Mouse (Mus musculus) stomach, embryonic 16.5 days (tissue): ENCODE measurements around the gene Mfap4. TPM values are rescaled to one million over a fixed set of nuclear protein-coding genes. Genes with fewer than 3 reads are reported as not detected.

Experiments used
- ATAC-seq: fragments of 200-750 bp; cut with Nextera tagmentation; 2 replicates; pipeline ENCODE4 v1.8.0; 2017; ENCODE audit warnings: moderate number of reproducible peaks, moderate TSS enrichment; ENCODE audit not compliant: insufficient read depth, low FRiP score
- H3K27ac ChIP-seq: fragments of 300-500 bp; sonication (generic); 2 replicates; pipeline ENCODE4 v1.5.1; 2014; ENCODE audit warnings: low read length
- H3K27me3 ChIP-seq: fragments of 300-500 bp; sonication (generic); 2 replicates; pipeline ENCODE4 v1.6.1; 2014; ENCODE audit warnings: low read length, control low read depth, mixed read lengths; ENCODE audit not compliant: control insufficient read depth, insufficient read depth
- H3K36me3 ChIP-seq: fragments of 300-500 bp; sonication (generic); 2 replicates; pipeline ENCODE4 v1.6.1; 2014; ENCODE audit warnings: low read length; ENCODE audit not compliant: control insufficient read depth, insufficient read depth
- H3K4me1 ChIP-seq: fragments of 300-500 bp; sonication (generic); 2 replicates; pipeline ENCODE4 v1.6.1; 2014; ENCODE audit warnings: low read length, control low read depth, mixed read lengths; ENCODE audit not compliant: control insufficient read depth, insufficient read depth
- H3K4me2 ChIP-seq: fragments of 300-500 bp; sonication (generic); 2 replicates; pipeline ENCODE4 v1.6.1; 2014; ENCODE audit warnings: low read depth, low read length, mixed read lengths
- H3K4me3 ChIP-seq: fragments of 300-500 bp; sonication (generic); replicated peaks from 2 replicates; pipeline ENCODE4 v1.5.1; 2014; ENCODE audit warnings: mild to moderate bottlenecking, low read length
- H3K9ac ChIP-seq: fragments of 300-500 bp; sonication (generic); 2 replicates; pipeline ENCODE4 v1.6.1; 2014; ENCODE audit warnings: low read length
- H3K9me3 ChIP-seq: fragments of 300-500 bp; sonication (generic); replicated peaks from 2 replicates; pipeline ENCODE4 v1.6.1; 2016; ENCODE audit warnings: low read length, control low read depth; ENCODE audit not compliant: control insufficient read depth
- WGBS: fragments of 180-500 bp; shearing (Covaris S2); extraction: QIAGEN DNeasy Blood & Tissue Kit; methylation state at CpG from one replicate; pipeline ENCODE4 v1.1.7; 2014; 5-methylcytosine and 5-hydroxymethylcytosine counted together
- polyA plus RNA-seq: library from polyadenylated mRNA; unstranded; fragments of >200 nt; fragmentation: Nextera tagmentation; extraction: Ambion mirVana; gene quantifications from 2 replicates; pipeline ENCODE4 v1.2.1, GENCODE M21; 2015

Gene Mfap4
- polyA plus RNA-seq: 402 and 454 TPM in 2 replicates

- peak within 1 kb of the TSS; percentile 60 for H3K4me2 ChIP-seq
- H3K36me3 ChIP-seq: peaks cover 10% of the 10 kb centered on the region
- no peaks in the 10 kb centered on the region for H3K27me3 ChIP-seq
- H3K9ac ChIP-seq: peak within 1 kb of the TSS; percentile 79
- 20% methylated on average over 20 of the region's 20 CpGs for WGBS
- peaks cover 28% of the 10 kb centered on the region for H3K4me1 ChIP-seq
- no peaks in the 10 kb centered on the region for H3K9me3 ChIP-seq
- peak within 1 kb of the TSS; percentile 99 for H3K27ac ChIP-seq
- peak within 1 kb of the TSS; percentile 55 for H3K4me3 ChIP-seq
- peak; percentile 85 for ATAC-seq
These were observed at the start of gene Mfap4 for GRCm38 (mm10) chr11:61484613-61485540. TSS of gene Mfap4 (plus strand) at chr11:61485431.

GRCm38 (mm10) chr11:61436298-61436697 lies 48.9 kb upstream of the Mfap4 start:
- Histone ChIP-seq H3K36me3 (no peaks in the 10 kb centered on the region), H3K4me1 (no peaks in the 10 kb centered on the region), H3K4me2 (no peak overlapping the region), H3K9ac (no peak overlapping the region), H3K4me3 (no peak overlapping the region), H3K27me3 (no peaks in the 10 kb centered on the region), H3K27ac (no peak overlapping the region), H3K9me3 (no peaks in the 10 kb centered on the region)
- 79% methylated on average over 2 of the region's 2 CpGs for WGBS
- ATAC-seq: no peak

GRCm38 (mm10) chr11:61439170-61439569 lies 46.1 kb upstream of the Mfap4 start:
- Histone ChIP-seq H3K4me3 (no peak overlapping the region), H3K9me3 (no peaks in the 10 kb centered on the region), H3K4me1 (no peaks in the 10 kb centered on the region), H3K36me3 (no peaks in the 10 kb centered on the region), H3K27ac (no peak overlapping the region), H3K9ac (no peak overlapping the region), H3K27me3 (no peaks in the 10 kb centered on the region), H3K4me2 (no peak overlapping the region)
- WGBS: 58% methylated on average over 3 of the region's 3 CpGs
- ATAC-seq: no peak

DNA sequence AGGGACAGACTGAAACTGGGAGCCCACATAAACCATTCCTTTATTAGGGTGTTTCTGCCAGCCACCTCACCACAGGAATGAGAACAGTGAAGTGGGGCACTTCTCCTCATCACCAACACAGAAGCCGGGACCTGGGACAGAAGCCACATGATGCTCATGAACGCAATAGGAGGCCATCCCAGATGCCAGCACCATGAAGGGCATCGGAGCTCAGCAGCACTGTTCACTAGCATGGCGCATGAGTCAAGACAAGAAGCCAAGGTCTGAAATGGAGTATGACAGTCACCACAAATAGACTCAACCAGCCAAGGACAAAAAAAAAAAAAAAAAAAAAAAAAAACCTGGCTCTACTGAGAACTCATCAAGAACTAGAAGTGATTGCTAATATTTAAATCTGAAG lies 44.8 kb upstream of the Mfap4 start:
- H3K4me2 ChIP-seq: no peak overlapping the region
- no peaks in the 10 kb centered on the region for H3K9me3 ChIP-seq
- no peak overlapping the region for H3K4me3 ChIP-seq
- H3K9ac ChIP-seq: no peak overlapping the region
- no peaks in the 10 kb centered on the region for H3K27me3 ChIP-seq
- no peaks in the 10 kb centered on the region for H3K4me1 ChIP-seq
- ATAC-seq: no peak
- H3K36me3 ChIP-seq: no peaks in the 10 kb centered on the region
- WGBS: 91% methylated on average over 4 of the region's 4 CpGs
- H3K27ac ChIP-seq: no peak overlapping the region

GRCm38 (mm10) chr11:61441670-61442069 lies 43.6 kb upstream of the Mfap4 start:
- Histone ChIP-seq H3K9ac (no peak overlapping the region), H3K4me2 (no peak overlapping the region), H3K27ac (no peak overlapping the region), H3K4me3 (no peak overlapping the region), H3K4me1 (no peaks in the 10 kb centered on the region), H3K27me3 (no peaks in the 10 kb centered on the region), H3K36me3 (no peaks in the 10 kb centered on the region), H3K9me3 (no peaks in the 10 kb centered on the region)
- no peak for ATAC-seq
- 82% methylated on average over 7 of the region's 7 CpGs for WGBS

DNA sequence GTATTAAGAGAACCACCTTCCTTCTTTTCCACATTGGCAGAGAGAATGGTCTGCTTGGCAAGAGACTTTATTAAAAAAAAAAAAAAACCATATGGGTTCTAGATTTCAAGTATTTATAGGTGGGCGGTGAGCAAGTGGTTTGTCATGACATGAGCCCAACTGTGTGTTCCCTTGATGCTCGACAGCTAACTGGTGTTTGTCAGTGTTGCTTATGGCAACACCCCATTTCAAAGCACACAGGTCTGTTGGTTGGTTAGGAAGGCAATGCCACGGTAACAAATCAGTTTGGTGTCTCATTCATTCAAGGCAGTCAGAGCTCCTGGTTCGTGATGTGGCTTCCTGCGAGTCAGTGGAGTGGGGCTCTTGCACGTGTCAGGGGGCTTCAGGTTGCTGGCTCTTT lies 41.4 kb upstream of the Mfap4 start:
- Histone ChIP-seq H3K4me3 (no peak overlapping the region), H3K4me1 (0 out of 2 replicates have a peak, but pooled peaks cover under 1% of the 10 kb centered on the region), H3K4me2 (no peak overlapping the region), H3K27me3 (no peaks in the 10 kb centered on the region), H3K9ac (no peak overlapping the region), H3K36me3 (no peaks in the 10 kb centered on the region), H3K27ac (no peak overlapping the region), H3K9me3 (no peaks in the 10 kb centered on the region)
- WGBS: 84% methylated on average over 6 of the region's 6 CpGs
- ATAC-seq: no peak

DNA sequence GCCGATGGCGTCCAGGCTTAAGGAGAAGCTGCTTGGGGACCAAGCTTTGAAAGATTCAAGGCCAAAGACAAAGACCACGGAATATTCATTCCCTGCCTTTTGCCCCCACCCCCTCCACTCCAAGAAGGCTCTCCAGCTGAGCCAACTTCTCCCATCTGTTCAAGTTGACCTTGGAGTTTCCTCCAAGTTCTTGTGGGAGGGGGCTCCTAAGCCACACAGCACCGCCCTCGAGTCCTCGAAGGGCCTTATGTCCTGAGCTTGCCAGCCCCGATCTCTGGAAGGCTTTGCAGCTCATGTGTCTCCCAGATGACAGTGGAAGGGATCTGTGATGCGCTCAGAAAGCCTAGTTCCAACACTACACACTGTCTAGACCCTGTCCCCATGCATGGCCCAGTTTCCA lies 37.9 kb upstream of the Mfap4 start:
- H3K4me1 ChIP-seq: peaks cover 9% of the 10 kb centered on the region
- H3K4me3 ChIP-seq: no peak overlapping the region
- H3K9ac ChIP-seq: no peak overlapping the region
- 65% methylated on average over 8 of the region's 8 CpGs for WGBS
- H3K4me2 ChIP-seq: no peak overlapping the region
- H3K36me3 ChIP-seq: no peaks in the 10 kb centered on the region
- H3K27ac ChIP-seq: no peak overlapping the region
- ATAC-seq: no peak
- no peaks in the 10 kb centered on the region for H3K9me3 ChIP-seq
- H3K27me3 ChIP-seq: no peaks in the 10 kb centered on the region

DNA sequence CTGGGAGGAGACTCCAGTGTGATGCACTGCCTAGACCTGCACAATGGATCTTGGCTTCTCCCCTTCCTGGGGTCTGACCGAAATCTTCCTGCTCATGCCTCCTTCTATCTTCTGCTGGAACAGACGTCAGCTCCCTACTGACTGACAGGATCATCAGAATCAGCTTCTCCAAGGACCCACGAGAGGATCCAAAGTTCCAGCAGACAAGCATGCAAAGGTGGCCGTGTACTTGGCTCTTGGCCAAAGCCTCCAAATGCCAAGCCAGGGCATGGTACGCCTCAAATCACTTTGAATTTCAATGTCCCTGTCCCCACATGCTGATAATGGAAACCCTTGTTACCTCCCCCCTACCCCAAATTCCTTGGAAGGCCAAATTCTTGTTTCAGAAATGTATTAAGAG lies 37.2 kb upstream of the Mfap4 start:
- H3K4me2 ChIP-seq: no peak overlapping the region
- peaks cover 9% of the 10 kb centered on the region for H3K4me1 ChIP-seq
- no peak for ATAC-seq
- H3K27ac ChIP-seq: no peak overlapping the region
- no peaks in the 10 kb centered on the region for H3K36me3 ChIP-seq
- no peak overlapping the region for H3K9ac ChIP-seq
- WGBS: 55% methylated on average over 5 of the region's 5 CpGs
- H3K27me3 ChIP-seq: no peaks in the 10 kb centered on the region
- H3K4me3 ChIP-seq: no peak overlapping the region
- H3K9me3 ChIP-seq: no peaks in the 10 kb centered on the region

DNA sequence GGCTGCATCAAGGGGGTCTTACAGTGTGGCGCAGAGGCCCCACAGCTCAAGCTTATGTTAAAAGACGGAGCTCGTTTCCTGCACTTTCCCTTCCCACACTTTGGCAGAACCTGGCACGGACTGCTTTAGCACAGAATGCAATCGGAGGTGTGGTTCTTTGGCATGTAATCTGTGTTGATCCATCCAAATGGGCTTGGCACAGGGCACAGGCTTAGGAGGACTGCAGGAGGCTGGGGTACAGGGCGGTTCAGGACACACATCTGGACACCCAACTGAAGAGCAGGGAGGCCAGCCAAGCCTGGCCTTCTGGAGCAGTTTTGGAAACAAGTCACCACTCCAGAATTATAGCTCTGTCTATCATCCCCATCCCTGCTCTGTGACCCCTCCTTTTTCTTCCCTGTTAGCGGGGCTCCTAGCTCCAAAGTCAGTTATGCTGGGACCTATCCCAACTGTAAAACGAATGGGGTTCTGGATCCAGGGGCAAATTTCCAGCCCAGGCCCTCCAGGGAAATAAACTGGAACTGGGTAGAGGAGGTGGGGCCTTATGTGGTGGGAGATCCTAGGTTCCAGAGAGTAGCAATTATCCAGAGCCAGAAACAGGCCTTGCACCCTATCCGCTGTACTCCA lies 36.5 kb upstream of the Mfap4 start:
- Histone ChIP-seq H3K4me3 (no peak overlapping the region), H3K4me2 (no peak overlapping the region), H3K9ac (no peak overlapping the region; the same call in 1 of the 2 replicates), H3K27ac (peak overlapping the region; percentile 64), H3K36me3 (no peaks in the 10 kb centered on the region), H3K27me3 (no peaks in the 10 kb centered on the region), H3K9me3 (no peaks in the 10 kb centered on the region), H3K4me1 (peaks cover 11% of the 10 kb centered on the region)
- ATAC-seq: peak; percentile 63
- 56% methylated on average over 9 of the region's 9 CpGs for WGBS
